Mouse (Mus musculus): ENCODE results near the gene Gm9195. TPM values are rescaled to one million over a fixed set of nuclear protein-coding genes. Genes with fewer than 3 reads are reported as not detected.

Gene Gm9195
- total RNA-seq, 2 experiments from 2014 or later: not detected

- no peak for DNase-seq (ENCODE audit: low spot score in 2 of 2)
Observed at GRCm38 (mm10) chr14:72447141-72448091, 44.2 kb downstream of the Gm9195 start.

- DNase-seq (ENCODE audit: low spot score in 2 of 2): no peak
Observed at GRCm38 (mm10) chr14:72442936-72443335, 48.7 kb downstream of the Gm9195 start.

GRCm38 (mm10) chr14:72440929-72441328 lies 50.7 kb downstream of the Gm9195 start:
- DNase-seq (ENCODE audit: low spot score in 2 of 2): no peak

- DNase-seq (ENCODE audit: low spot score in 2 of 2): no peak
Observed at GRCm38 (mm10) chr14:72440436-72440835, 51.2 kb downstream of the Gm9195 start.

- DNase-seq (ENCODE audit: low spot score in 2 of 2): no peak
Observed at GRCm38 (mm10) chr14:72438976-72439375, 52.7 kb downstream of the Gm9195 start.

- no peak for DNase-seq (ENCODE audit: low spot score in 2 of 2)
Observed at GRCm38 (mm10) chr14:72389696-72390095, 101.9 kb downstream of the Gm9195 start.

GRCm38 (mm10) chr14:72389288-72389687 lies 102.3 kb downstream of the Gm9195 start:
- no peak for DNase-seq (ENCODE audit: low spot score in 2 of 2)

GRCm38 (mm10) chr14:72377224-72377623 lies 114.4 kb downstream of the Gm9195 start:
- peak; percentile 38 to 47 for DNase-seq (ENCODE audit: low spot score in 2 of 2)

Other genes with a start within 250 kb of the Gm9195 start
- 10 to 100 TPM; 78.7 to 79.2 TPM for gene Fndc3a, start 218.2 kb upstream of the Gm9195 start, total RNA-seq (2021)